Mouse (Mus musculus) hindbrain, embryonic 11.5 days (tissue): Measurements from ENCODE around the gene Syn3. TPM values are rescaled to one million over a fixed set of nuclear protein-coding genes. Genes with fewer than 3 reads are reported as not detected.

Experiments used
- ATAC-seq: fragments of 200-750 bp; cut with Nextera tagmentation; 2 replicates; pipeline ENCODE4 v1.8.0; 2017; ENCODE audit warnings: mild to moderate bottlenecking, moderate TSS enrichment, moderate library complexity; ENCODE audit not compliant: low FRiP score
- DNase-seq: peaks from one replicate; pipeline ENCODE4 v3.0.0-alpha.2; 2015; ENCODE audit warnings: low spot score
- H3K27ac ChIP-seq: fragments of 300-500 bp; sonication (generic); 2 replicates; pipeline ENCODE4 v1.5.1; 2014; ENCODE audit warnings: mild to moderate bottlenecking, low read depth, low read length
- H3K27me3 ChIP-seq: fragments of 300-500 bp; sonication (generic); 2 replicates; pipeline ENCODE4 v1.6.1; 2014; ENCODE audit warnings: mild to moderate bottlenecking, low read length, moderate library complexity, mixed read lengths; ENCODE audit not compliant: control insufficient read depth, insufficient read depth
- H3K36me3 ChIP-seq: fragments of 300-500 bp; sonication (generic); 2 replicates; pipeline ENCODE4 v1.6.1; 2014; ENCODE audit warnings: mild to moderate bottlenecking, low read length, moderate library complexity, mixed read lengths; ENCODE audit not compliant: control insufficient read depth, insufficient read depth
- H3K4me1 ChIP-seq: fragments of 300-500 bp; sonication (generic); replicated peaks from 2 replicates; pipeline ENCODE4 v1.6.1; 2014; ENCODE audit warnings: low read length, mixed read lengths; ENCODE audit not compliant: control insufficient read depth, insufficient read depth
- H3K4me2 ChIP-seq: fragments of 300-500 bp; sonication (generic); replicated peaks from 2 replicates; pipeline ENCODE4 v1.6.1; 2014; ENCODE audit warnings: mild to moderate bottlenecking, low read depth, low read length
- H3K4me3 ChIP-seq: fragments of 300-500 bp; sonication (generic); 2 replicates; pipeline ENCODE4 v1.5.1; 2014; ENCODE audit warnings: low read depth, low read length
- H3K9ac ChIP-seq: fragments of 300-500 bp; sonication (generic); 2 replicates; pipeline ENCODE4 v1.6.1; 2014; ENCODE audit warnings: low read depth, low read length
- H3K9me3 ChIP-seq: fragments of 300-500 bp; sonication (generic); 2 replicates; pipeline ENCODE4 v1.6.1; 2016; ENCODE audit warnings: low read length; ENCODE audit not compliant: control insufficient read depth
- WGBS: fragments of 180-500 bp; shearing (Covaris S2); extraction: QIAGEN DNeasy Blood & Tissue Kit; methylation state at CpG from one replicate; pipeline ENCODE4 v1.1.7; 2014; 5-methylcytosine and 5-hydroxymethylcytosine counted together
- polyA plus RNA-seq: library from polyadenylated mRNA; unstranded; fragments of >200 nt; fragmentation: Nextera tagmentation; extraction: Ambion mirVana; gene quantifications from 2 replicates; pipeline ENCODE4 v1.2.1, GENCODE M21; 2014

The Syn3 gene
- polyA plus RNA-seq, 1 experiment from 2014 or later = 5.9 TPM

DNA sequence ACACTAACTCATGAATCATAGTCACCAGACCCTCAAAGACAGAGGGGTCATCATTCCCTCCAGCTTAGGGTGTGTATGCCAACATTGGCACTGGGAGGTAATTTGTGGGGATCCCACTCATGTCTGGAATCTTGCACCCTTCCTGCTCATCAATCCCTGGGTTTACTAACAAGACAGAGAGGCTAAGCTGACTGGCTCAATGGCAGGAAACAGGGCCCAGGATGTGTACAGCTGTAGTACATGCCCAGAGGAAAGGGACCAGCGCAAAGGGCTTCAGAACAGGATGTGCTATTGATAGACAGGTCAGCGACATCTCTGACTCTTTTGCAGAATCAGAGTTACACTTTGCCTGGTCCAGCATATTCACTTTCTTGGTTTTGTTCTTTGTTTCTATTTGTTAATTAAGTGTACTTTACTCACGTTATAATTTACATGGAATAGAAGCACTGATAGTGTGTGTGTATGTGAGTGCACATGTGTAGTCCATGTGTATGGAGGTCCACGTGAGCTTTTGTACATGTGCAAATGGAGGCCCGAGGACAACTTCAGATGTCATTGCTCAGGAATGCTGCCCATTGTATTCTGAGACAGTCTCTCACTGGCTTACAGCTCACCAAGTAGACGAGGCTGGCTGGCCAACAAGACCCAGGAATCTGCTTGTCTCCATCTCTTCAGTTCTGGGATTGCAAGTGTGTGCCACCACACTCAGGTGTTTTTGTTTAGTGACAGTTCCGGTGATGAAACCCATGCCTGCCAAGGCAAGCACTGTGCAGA lies 248.4 kb downstream of the Syn3 start:
- H3K4me3 ChIP-seq = no peak overlapping the region
- H3K4me1 ChIP-seq = no peaks in the 10 kb centered on the region
- H3K9ac ChIP-seq = no peak overlapping the region
- ATAC-seq (no peak), DNase-seq (no peak)
- WGBS = 72% methylated on average over 7 of the region's 7 CpGs
- H3K27ac ChIP-seq = no peak overlapping the region
- no peak overlapping the region for H3K4me2 ChIP-seq
- no peaks in the 10 kb centered on the region for H3K36me3 ChIP-seq
- H3K9me3 ChIP-seq = no peaks in the 10 kb centered on the region
- H3K27me3 ChIP-seq = no peaks in the 10 kb centered on the region

DNA sequence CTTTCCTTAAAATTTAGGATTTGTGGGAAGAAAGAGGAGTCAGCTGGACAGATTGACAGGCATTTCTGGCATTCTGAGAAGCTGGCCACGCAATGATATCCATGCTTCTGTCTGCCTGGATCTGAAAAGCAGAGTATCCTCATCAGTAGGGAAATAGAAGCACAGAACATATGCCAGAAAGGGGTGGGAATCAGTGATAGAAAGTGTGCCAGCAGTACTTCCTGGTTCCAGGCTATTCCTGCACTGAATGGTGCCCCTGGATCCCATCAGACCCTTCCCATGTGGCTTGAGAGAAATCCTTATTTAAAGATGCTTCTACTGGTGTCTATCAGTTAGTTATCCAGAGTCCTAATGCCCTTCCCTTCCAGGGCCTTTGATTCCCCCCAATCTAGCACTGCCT lies 249.4 kb downstream of the Syn3 start:
- Histone ChIP-seq H3K4me2 (no peak overlapping the region), H3K27me3 (no peaks in the 10 kb centered on the region), H3K9ac (no peak overlapping the region), H3K4me3 (no peak overlapping the region), H3K36me3 (no peaks in the 10 kb centered on the region), H3K9me3 (no peaks in the 10 kb centered on the region), H3K27ac (no peak overlapping the region), H3K4me1 (no peaks in the 10 kb centered on the region)
- 88% methylated on average over 1 of the region's 1 CpGs for WGBS
- DNase-seq = no peak
- ATAC-seq = no peak

DNA sequence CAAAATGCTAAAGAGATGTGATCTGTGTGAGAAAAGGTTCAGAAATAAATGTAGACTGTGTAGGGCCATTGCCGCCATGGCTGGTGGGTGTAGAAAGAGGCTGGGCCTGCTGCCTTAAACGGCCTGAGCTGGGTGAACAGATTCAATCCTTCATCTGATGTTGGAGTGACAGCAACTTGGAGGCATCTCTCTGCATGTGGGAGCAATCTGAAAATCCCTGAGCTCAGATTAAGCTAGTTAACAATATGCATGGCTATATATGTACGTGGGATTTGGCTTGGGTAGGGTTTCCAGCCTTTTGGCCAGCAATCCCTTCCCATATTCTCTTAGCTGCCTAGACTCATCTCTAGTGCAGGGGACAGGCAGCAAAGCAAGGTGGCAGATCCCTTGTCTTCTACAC lies 249.9 kb downstream of the Syn3 start:
- WGBS = 85% methylated on average over 3 of the region's 3 CpGs
- no peak overlapping the region for H3K27ac ChIP-seq
- no peak overlapping the region for H3K4me3 ChIP-seq
- DNase-seq (no peak), ATAC-seq (no peak)
- H3K4me2 ChIP-seq = no peak overlapping the region
- no peaks in the 10 kb centered on the region for H3K36me3 ChIP-seq
- H3K9ac ChIP-seq = no peak overlapping the region
- no peaks in the 10 kb centered on the region for H3K9me3 ChIP-seq
- no peaks in the 10 kb centered on the region for H3K4me1 ChIP-seq
- H3K27me3 ChIP-seq = no peaks in the 10 kb centered on the region

DNA sequence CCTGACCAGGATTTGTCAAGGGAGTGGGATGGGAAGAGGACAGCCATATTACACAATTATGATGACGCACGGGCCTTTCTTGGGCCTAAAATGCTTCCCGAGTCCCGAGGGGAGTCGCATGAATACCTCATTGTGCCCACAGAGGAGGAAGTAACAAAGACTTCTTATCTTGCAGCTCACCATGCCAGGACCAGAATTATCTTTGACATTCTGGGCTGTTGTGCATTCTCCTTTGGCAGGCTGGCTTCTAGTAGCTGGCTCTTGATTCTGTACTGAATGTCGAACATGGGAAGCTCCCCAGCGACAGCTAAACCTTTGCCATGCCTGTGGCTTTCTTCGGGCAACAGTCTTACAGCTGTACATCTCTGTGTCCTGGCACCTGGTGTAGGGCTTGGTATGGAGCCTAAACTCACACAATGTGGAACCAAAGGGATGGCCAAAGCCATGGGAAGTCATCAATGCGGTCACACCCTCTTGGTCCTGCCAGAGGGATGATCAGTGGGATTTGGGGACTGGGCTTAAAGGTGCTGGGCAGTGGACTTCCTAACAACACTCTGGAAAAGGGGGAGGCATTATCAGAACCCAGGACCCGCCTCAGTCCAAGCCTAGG lies 250.5 kb downstream of the Syn3 start:
- H3K27me3 ChIP-seq = no peaks in the 10 kb centered on the region
- no peak overlapping the region for H3K4me2 ChIP-seq
- H3K36me3 ChIP-seq = no peaks in the 10 kb centered on the region
- H3K4me3 ChIP-seq = no peak overlapping the region
- WGBS = 80% methylated on average over 10 of the region's 10 CpGs
- H3K27ac ChIP-seq = no peak overlapping the region
- no peaks in the 10 kb centered on the region for H3K4me1 ChIP-seq
- H3K9ac ChIP-seq = no peak overlapping the region
- no peaks in the 10 kb centered on the region for H3K9me3 ChIP-seq
- ATAC-seq (no peak), DNase-seq (no peak)

DNA sequence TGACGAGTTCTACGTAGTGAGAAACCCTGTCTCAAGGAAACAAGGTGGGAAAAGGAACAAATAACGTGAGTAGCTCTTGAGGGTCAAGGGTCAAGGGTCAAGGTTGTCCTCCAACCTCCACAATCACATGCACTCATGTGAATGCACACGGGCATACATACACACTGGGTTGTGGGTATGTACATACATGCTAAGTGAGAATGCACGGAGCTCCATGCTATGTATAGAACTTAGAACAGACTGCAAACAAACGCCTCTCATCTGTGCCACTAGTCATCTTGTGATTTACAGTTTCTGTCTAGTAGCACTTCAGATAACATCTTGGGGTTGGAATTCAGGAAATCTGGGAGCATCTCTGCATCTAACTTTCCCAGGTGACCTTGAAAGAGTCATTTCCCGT lies 253.3 kb downstream of the Syn3 start:
- 89% methylated on average over 7 of the region's 7 CpGs for WGBS
- Histone ChIP-seq H3K4me1 (no peaks in the 10 kb centered on the region), H3K36me3 (no peaks in the 10 kb centered on the region), H3K4me3 (no peak overlapping the region), H3K9me3 (no peaks in the 10 kb centered on the region), H3K9ac (no peak overlapping the region), H3K27ac (no peak overlapping the region), H3K4me2 (no peak overlapping the region), H3K27me3 (no peaks in the 10 kb centered on the region)
- no peak for ATAC-seq
- DNase-seq = no peak

DNA sequence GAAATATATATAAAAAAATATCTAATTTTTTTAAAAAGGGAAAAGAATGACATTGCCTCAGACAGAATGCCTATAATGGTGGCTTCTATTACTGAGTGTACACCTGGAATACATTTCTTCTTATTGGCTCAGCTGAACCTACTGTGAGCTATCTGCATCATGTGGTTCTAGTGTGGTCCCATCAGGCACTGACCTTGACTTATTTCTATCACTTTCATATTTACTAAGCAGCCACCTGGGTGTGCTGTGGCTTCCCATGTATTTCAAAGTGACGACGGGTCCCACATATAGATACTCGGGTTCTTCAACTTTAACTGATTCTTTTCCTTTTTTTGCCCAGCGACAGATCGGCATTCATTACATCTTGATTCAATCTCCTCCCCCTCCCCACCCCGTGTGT lies 255.2 kb downstream of the Syn3 start:
- Histone ChIP-seq H3K4me2 (no peak overlapping the region), H3K9me3 (no peaks in the 10 kb centered on the region), H3K9ac (no peak overlapping the region), H3K27me3 (no peaks in the 10 kb centered on the region), H3K27ac (no peak overlapping the region), H3K4me3 (no peak overlapping the region), H3K36me3 (no peaks in the 10 kb centered on the region), H3K4me1 (no peaks in the 10 kb centered on the region)
- no peak for ATAC-seq
- WGBS = 90% methylated on average over 6 of the region's 6 CpGs
- no peak for DNase-seq

DNA sequence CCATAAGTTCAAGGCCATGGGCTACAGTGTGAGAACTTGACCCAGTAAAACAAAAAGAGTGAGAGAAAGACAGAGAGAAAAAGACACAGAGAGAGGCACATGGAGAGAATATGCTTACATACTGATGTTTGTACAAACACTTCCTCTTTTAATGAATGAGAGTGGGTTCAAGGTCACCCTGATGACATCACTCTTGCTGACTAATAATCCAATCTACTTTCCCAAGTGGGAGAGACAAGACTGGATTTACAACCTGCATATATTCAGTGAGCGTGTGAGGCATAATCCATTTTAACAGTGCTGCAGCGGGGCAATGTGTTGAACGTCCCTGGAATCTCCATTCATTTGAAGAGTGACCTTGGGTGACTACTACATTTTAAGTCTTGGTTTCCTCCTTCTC lies 256.0 kb downstream of the Syn3 start:
- H3K9ac ChIP-seq = no peak overlapping the region
- H3K4me1 ChIP-seq = no peaks in the 10 kb centered on the region
- no peak overlapping the region for H3K4me2 ChIP-seq
- no peaks in the 10 kb centered on the region for H3K36me3 ChIP-seq
- DNase-seq (no peak), ATAC-seq (no peak)
- no peaks in the 10 kb centered on the region for H3K9me3 ChIP-seq
- no peak overlapping the region for H3K4me3 ChIP-seq
- no peaks in the 10 kb centered on the region for H3K27me3 ChIP-seq
- 92% methylated on average over 3 of the region's 3 CpGs for WGBS
- no peak overlapping the region for H3K27ac ChIP-seq

DNA sequence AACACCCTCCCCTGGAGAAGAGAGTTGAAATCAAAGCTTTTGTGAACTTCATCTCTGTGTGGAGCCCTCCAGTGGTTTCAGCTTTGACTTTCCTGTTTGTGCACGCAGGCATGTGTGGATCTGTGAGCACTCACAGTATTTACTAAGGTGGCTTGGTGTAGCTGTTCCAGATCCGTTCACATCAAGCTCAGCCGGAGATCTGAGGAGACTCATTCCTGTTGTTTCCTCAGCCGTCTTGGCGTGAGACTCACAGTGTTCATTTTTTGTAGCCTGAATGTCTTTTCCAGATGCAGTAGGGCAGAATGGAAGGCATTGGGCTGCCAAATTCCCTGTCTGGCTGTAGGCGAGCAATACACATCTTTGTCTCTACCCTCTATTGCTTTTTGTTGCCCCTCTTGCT lies 268.7 kb downstream of the Syn3 start:
- no peak for DNase-seq
- no peak overlapping the region for H3K27ac ChIP-seq
- WGBS = 85% methylated on average over 6 of the region's 6 CpGs
- H3K9ac ChIP-seq = no peak overlapping the region
- no peaks in the 10 kb centered on the region for H3K9me3 ChIP-seq
- ATAC-seq = no peak
- no peak overlapping the region for H3K4me2 ChIP-seq
- no peaks in the 10 kb centered on the region for H3K27me3 ChIP-seq
- no peaks in the 10 kb centered on the region for H3K4me1 ChIP-seq
- H3K36me3 ChIP-seq = no peaks in the 10 kb centered on the region
- H3K4me3 ChIP-seq = no peak overlapping the region

DNA sequence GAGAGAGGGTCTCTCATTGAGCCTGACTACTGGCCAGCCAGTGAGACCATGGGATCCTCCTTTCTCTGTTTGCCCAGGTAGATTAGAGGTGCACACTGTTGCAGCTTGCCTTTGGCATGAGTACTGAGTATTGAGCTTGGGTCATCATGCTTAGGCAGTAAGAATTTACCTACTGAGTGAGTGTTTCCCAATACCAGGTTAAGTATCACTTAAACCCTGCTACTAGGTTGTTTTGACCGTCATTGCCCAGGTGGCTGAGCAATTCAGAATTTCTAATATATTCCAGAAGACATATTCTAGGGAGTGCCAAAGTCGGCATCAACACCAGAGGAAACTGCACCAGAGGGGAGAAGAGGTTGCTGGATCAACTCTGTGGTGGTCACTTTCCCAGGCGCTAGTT lies 273.2 kb downstream of the Syn3 start:
- no peak for DNase-seq
- Histone ChIP-seq H3K4me2 (no peak overlapping the region), H3K9me3 (no peaks in the 10 kb centered on the region), H3K9ac (no peak overlapping the region), H3K36me3 (no peaks in the 10 kb centered on the region), H3K4me1 (0 out of 2 replicates have a peak, but pooled peaks cover 2% of the 10 kb centered on the region), H3K27ac (no peak overlapping the region), H3K4me3 (no peak overlapping the region), H3K27me3 (no peaks in the 10 kb centered on the region)
- ATAC-seq = no peak
- 94% methylated on average over 3 of the region's 3 CpGs for WGBS
